Mouse (Mus musculus): ENCODE results near the gene Vmn2r82. TPM values are rescaled to one million over a fixed set of nuclear protein-coding genes. Genes with fewer than 3 reads are reported as not detected.

Vmn2r82 gene
- polyA plus RNA-seq, 1 experiment from 2014 or later, result not detected

Other genes starting within 250 kb of the Vmn2r82 start
- gene Vmn2r80, start 207.8 kb upstream of the Vmn2r82 start, polyA plus RNA-seq (2014; fragmentation: Nextera tagmentation; extraction: Ambion mirVana), result not detected in 2 replicates
- not detected in 2 replicates for gene Vmn2r81, start 108.8 kb upstream of the Vmn2r82 start, polyA plus RNA-seq (2014; fragmentation: Nextera tagmentation; extraction: Ambion mirVana)
- gene Vmn2r83, start 112.2 kb downstream of the Vmn2r82 start, polyA plus RNA-seq (2014; fragmentation: Nextera tagmentation; extraction: Ambion mirVana), result not detected in 2 replicates
- 14.2 and 15.6 TPM in 2 replicates for gene Plpp2, start 177.3 kb downstream of the Vmn2r82 start, polyA plus RNA-seq (2014; fragmentation: Nextera tagmentation; extraction: Ambion mirVana)
- gene Mier2, start 198.7 kb downstream of the Vmn2r82 start, polyA plus RNA-seq (2014; fragmentation: Nextera tagmentation; extraction: Ambion mirVana), result 26.5 and 29.3 TPM in 2 replicates
- gene Theg, start 230.8 kb downstream of the Vmn2r82 start, polyA plus RNA-seq (2014; fragmentation: Nextera tagmentation; extraction: Ambion mirVana), result not detected in 2 replicates